Mouse (Mus musculus) T-cell, adult 66 days (primary cell): Measurements from ENCODE around the gene Cd69. TPM values are rescaled to one million over a fixed set of nuclear protein-coding genes. Genes with fewer than 3 reads are reported as not detected.

ENCODE experiments used
- total RNA-seq, 2 experiments: library from RNA; stranded (reverse); gene quantifications; 3 replicates in 1 of 2; 4 replicates in 1 of 2; pipeline ENCODE4 v1.2.4; 2023

Cd69 gene
- total RNA-seq: 100 to 1,000 TPM; 195 to 249 TPM

DNA sequence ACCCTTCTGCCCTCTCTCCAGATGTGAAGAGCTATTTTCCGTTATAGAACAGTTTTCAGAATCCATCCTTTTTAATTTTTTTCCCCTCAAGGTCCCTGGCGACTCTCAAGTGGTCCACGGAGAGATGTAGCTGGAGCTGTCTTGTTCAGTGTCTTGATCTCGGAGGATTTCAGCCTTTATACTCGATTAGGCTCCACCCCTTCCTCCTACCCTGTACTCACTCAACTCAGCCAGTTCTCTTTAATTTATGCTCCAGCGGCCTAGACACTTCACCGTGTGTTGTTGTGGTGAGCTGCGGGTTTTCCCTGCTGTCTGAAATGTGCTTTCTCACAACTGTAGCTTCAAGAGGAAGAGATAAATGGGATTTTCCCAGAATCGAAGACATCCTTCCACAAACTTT lies at the start of gene Cd69:
TSS of gene Cd69 (minus strand) at position 217 of the 400 bp plus-strand sequence.

Other genes starting within 250 kb of the Cd69 start
- gene Klrb1f, start 229.5 kb downstream of the Cd69 start, total RNA-seq: 10 to 100 TPM; 10.5 to 12.2 TPM
- gene Clec2e, start 174.5 kb downstream of the Cd69 start, total RNA-seq: not detected
- gene Clec2d, start 94.8 kb downstream of the Cd69 start, total RNA-seq: 100 to 1,000 TPM; 181 to 207 TPM
- gene 4922502D21Rik, start 56.4 kb upstream of the Cd69 start, total RNA-seq: not detected
- under 1 TPM; 0.50 to 0.96 TPM for gene Clec12a, start 67.3 kb upstream of the Cd69 start, total RNA-seq
- gene Clec12b, start 110.4 kb upstream of the Cd69 start, total RNA-seq: not detected
- gene Clec1b, start 121.9 kb upstream of the Cd69 start, total RNA-seq: under 1 TPM in 1 of 2 experiments, not detected in 1; 0.12 TPM
- gene Clec9a, start 133.4 kb upstream of the Cd69 start, total RNA-seq: 1 to 10 TPM; 1.3 to 4.2 TPM
- gene Clec1a, start 176.6 kb upstream of the Cd69 start, total RNA-seq: not detected
- not detected for gene Olr1, start 231.7 kb upstream of the Cd69 start, total RNA-seq
- gene Tmem52b, start 237.1 kb upstream of the Cd69 start, total RNA-seq: not detected